25 mouse cellular contexts compared by ENCODE assay signal in the genomic region with DNA sequence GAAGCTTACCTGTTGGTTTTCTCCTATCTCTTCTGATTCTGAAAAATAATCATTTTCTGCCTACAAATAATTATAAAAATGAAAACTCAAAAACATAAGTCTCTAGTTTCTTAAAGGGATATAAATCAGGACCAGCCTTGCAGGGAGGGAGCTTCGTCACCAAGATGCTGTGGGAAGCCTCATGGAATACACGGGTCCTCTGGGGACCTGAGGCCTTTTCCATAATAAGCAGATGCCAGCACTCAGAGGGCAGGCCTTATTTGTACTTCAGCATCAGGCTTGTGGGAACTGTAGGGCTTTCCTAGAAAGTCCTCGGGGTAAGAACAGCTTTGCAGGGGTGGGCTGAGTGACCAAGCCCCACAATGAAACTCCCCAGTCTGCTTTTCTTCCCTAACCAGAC. TPM values are rescaled to one million over a fixed set of nuclear protein-coding genes. Genes with fewer than 3 reads are reported as not detected.
DNase-seq lines count a peak whose midpoint lies in the region; ATAC-seq and TF ChIP-seq lines count a peak whose summit lies in the region.
"Had no signal": no experiment of that assay in that cellular context is flagged by ENCODE, and none has a peak within 500 bp of the region (broad histone marks: within the 10 kb centered on the region; RNA-seq: fewer than 3 reads in every experiment).

No protein-coding gene starts in this region.

- H3K36me3 ChIP-seq in embryonic facial prominence, embryonic 14.5 days (ENCODE audit: control insufficient read depth, insufficient read depth, low read length): no peaks in the 10 kb centered on the region
- no peaks in the 10 kb centered on the region; the same call in 1 of the 2 replicates for H3K36me3 ChIP-seq in embryonic facial prominence, embryonic 10.5 days (replicated peaks)
- H3K36me3 ChIP-seq in liver, postnatal 0 days (replicated peaks; ENCODE audit: insufficient read depth, low read length): no peaks in the 10 kb centered on the region
- no peaks in the 10 kb centered on the region for H3K36me3 ChIP-seq in forebrain, embryonic 11.5 days (ENCODE audit: control insufficient read depth, insufficient read depth, low read length)
- H3K36me3 ChIP-seq: hindbrain, embryonic 13.5 days had no signal

- DNase-seq in embryonic facial prominence, embryonic 14.5 days (ENCODE audit: low spot score): peak; percentile 23
- DNase-seq in embryonic facial prominence, embryonic 10.5 days (ENCODE audit: low spot score): no peak
- DNase-seq in 3134 (ENCODE audit: extremely low read depth, insufficient read length, low spot score) (peak; percentile 19), NIH3T3 (ENCODE audit: low read depth) (peak; percentile 66)
- peak; percentile 12 for DNase-seq in induced T-regulatory cell, adult 2 months (ENCODE audit: low read depth)
- DNase-seq in liver, postnatal 0 days: no peak
- no peak for DNase-seq in forebrain, embryonic 11.5 days (ENCODE audit: low spot score)
- no peak for DNase-seq in kidney, postnatal 14 days
- DNase-seq: adrenal gland, postnatal 10 days; cerebellum, adult 11 months; cerebellum, adult 2 months; cerebellum, adult 9-11 months; cerebellum, postnatal 25 days; forebrain, postnatal 0 days; gastrocnemius, postnatal 10 days; gastrocnemius, postnatal 36 days; kidney, adult 2 months had no signal

- no peak for ATAC-seq in embryonic facial prominence, embryonic 14.5 days (ENCODE audit: low read depth)
- no peak for ATAC-seq in liver, postnatal 0 days
- no peak for ATAC-seq in forebrain, embryonic 11.5 days (replicated peaks; ENCODE audit: low FRiP score)
- ATAC-seq: forebrain, embryonic 13.5 days; forebrain, postnatal 0 days; hindbrain, embryonic 16.5 days; intestine, embryonic 16.5 days; Patski had no signal

- H3K4me3 ChIP-seq in embryonic facial prominence, embryonic 14.5 days (ENCODE audit: low read depth, low read length): no peak overlapping the region
- H3K4me3 ChIP-seq in embryonic facial prominence, embryonic 10.5 days: no peak overlapping the region
- H3K4me3 ChIP-seq in liver, postnatal 0 days (ENCODE audit: low read depth, low read length): no peak overlapping the region
- H3K4me3 ChIP-seq in forebrain, embryonic 11.5 days (ENCODE audit: low read depth, low read length): no peak overlapping the region
- H3K4me3 ChIP-seq: embryonic facial prominence, embryonic 13.5 days; forebrain, embryonic 13.5 days; hindbrain, embryonic 10.5 days; hindbrain, embryonic 13.5 days had no signal

- H3K9ac ChIP-seq in embryonic facial prominence, embryonic 14.5 days (ENCODE audit: low read depth, low read length): no peak overlapping the region
- H3K9ac ChIP-seq in liver, postnatal 0 days (replicated peaks): no peak overlapping the region
- no peak overlapping the region for H3K9ac ChIP-seq in forebrain, embryonic 11.5 days (ENCODE audit: low read length)
- H3K9ac ChIP-seq: embryonic facial prominence, embryonic 13.5 days; forebrain, embryonic 13.5 days; forebrain, postnatal 0 days; hindbrain, embryonic 13.5 days had no signal

- H3K4me1 ChIP-seq in embryonic facial prominence, embryonic 14.5 days (ENCODE audit: control insufficient read depth, insufficient read depth, low read length): no peaks in the 10 kb centered on the region
- H3K4me1 ChIP-seq in embryonic facial prominence, embryonic 10.5 days: 0 out of 2 replicates have a peak, but pooled peaks cover 3% of the 10 kb centered on the region
- H3K4me1 ChIP-seq in liver, postnatal 0 days (ENCODE audit: insufficient read depth): 0 out of 2 replicates have a peak, but pooled peaks cover 3% of the 10 kb centered on the region
- H3K4me1 ChIP-seq in forebrain, embryonic 11.5 days (replicated peaks; ENCODE audit: control insufficient read depth, insufficient read depth, low read length): no peaks in the 10 kb centered on the region
- H3K4me1 ChIP-seq: embryonic facial prominence, embryonic 13.5 days; forebrain, embryonic 13.5 days had no signal

- no peak for TF ChIP-seq CTCF in liver, postnatal 0 days (IDR thresholded peaks at IDR 0.05; ENCODE audit: low read depth)

- H3K27ac ChIP-seq in embryonic facial prominence, embryonic 14.5 days (replicated peaks; ENCODE audit: low read depth, low read length): no peak overlapping the region
- no peak overlapping the region for H3K27ac ChIP-seq in embryonic facial prominence, embryonic 10.5 days (replicated peaks)
- no peak overlapping the region for H3K27ac ChIP-seq in liver, postnatal 0 days (ENCODE audit: low read depth)
- no peak overlapping the region for H3K27ac ChIP-seq in forebrain, embryonic 11.5 days (ENCODE audit: low read depth, low read length)
- H3K27ac ChIP-seq: embryonic facial prominence, embryonic 13.5 days; forebrain, embryonic 13.5 days; hindbrain, embryonic 10.5 days; hindbrain, embryonic 13.5 days had no signal

- 44% methylated on average over 3 of the region's 3 CpGs for WGBS in embryonic facial prominence, embryonic 14.5 days
- 54% methylated on average over 3 of the region's 3 CpGs for WGBS in embryonic facial prominence, embryonic 10.5 days
- 63% methylated on average over 3 of the region's 3 CpGs for WGBS in liver, postnatal 0 days (ENCODE audit: insufficient replicate concordance)
- 50% methylated on average over 3 of the region's 3 CpGs for WGBS in forebrain, embryonic 11.5 days

- no peaks in the 10 kb centered on the region for H3K9me3 ChIP-seq in embryonic facial prominence, embryonic 14.5 days (ENCODE audit: control insufficient read depth, low read length)
- 0 out of 2 replicates have a peak, but pooled peaks cover 5% of the 10 kb centered on the region for H3K9me3 ChIP-seq in embryonic facial prominence, embryonic 10.5 days
- H3K9me3 ChIP-seq in liver, postnatal 0 days (ENCODE audit: low read length): no peaks in the 10 kb centered on the region
- no peaks in the 10 kb centered on the region; the same call in 1 of the 2 replicates for H3K9me3 ChIP-seq in forebrain, embryonic 11.5 days (ENCODE audit: control insufficient read depth, low read length)
- H3K9me3 ChIP-seq: hindbrain, embryonic 10.5 days; hindbrain, embryonic 13.5 days had no signal

- H3K4me2 ChIP-seq in embryonic facial prominence, embryonic 14.5 days (ENCODE audit: low read depth, low read length): no peak overlapping the region
- H3K4me2 ChIP-seq in liver, postnatal 0 days (ENCODE audit: low read depth, low read length): no peak overlapping the region
- no peak overlapping the region for H3K4me2 ChIP-seq in forebrain, embryonic 11.5 days (ENCODE audit: low read depth, low read length, severe bottlenecking)
- H3K4me2 ChIP-seq: embryonic facial prominence, embryonic 13.5 days; forebrain, embryonic 13.5 days; heart, embryonic 11.5 days; hindbrain, embryonic 13.5 days had no signal

- no peak for TF ChIP-seq EP300 in liver, postnatal 0 days (IDR thresholded peaks at IDR 0.05; ENCODE audit: low read depth)

- H3K27me3 ChIP-seq in embryonic facial prominence, embryonic 14.5 days (replicated peaks; ENCODE audit: control insufficient read depth, insufficient read depth, low read length): no peaks in the 10 kb centered on the region
- no peaks in the 10 kb centered on the region for H3K27me3 ChIP-seq in embryonic facial prominence, embryonic 10.5 days (replicated peaks; ENCODE audit: low read depth, poor library complexity, severe bottlenecking)
- no peaks in the 10 kb centered on the region for H3K27me3 ChIP-seq in liver, postnatal 0 days (ENCODE audit: insufficient read depth, low read length)
- H3K27me3 ChIP-seq in forebrain, embryonic 11.5 days (ENCODE audit: control insufficient read depth, insufficient read depth, low read length): no peaks in the 10 kb centered on the region
- H3K27me3 ChIP-seq: embryonic facial prominence, embryonic 13.5 days; forebrain, embryonic 13.5 days; hindbrain, embryonic 13.5 days; Patski had no signal

RNA-seq across cellular contexts. Expression of a gene that starts 20.1 kb away (rescaled TPM):
- polyA plus RNA-seq in embryonic facial prominence, embryonic 14.5 days (2014; fragmentation: Nextera tagmentation; extraction: Ambion mirVana): 3.2 and 5.0 TPM in 2 replicates
- polyA plus RNA-seq in embryonic facial prominence, embryonic 10.5 days (2016; fragmentation: Nextera tagmentation; extraction: Ambion mirVana): 2.2 and 2.8 TPM in 2 replicates
- polyA plus RNA-seq in liver, postnatal 0 days (2015; fragmentation: Nextera tagmentation; extraction: Ambion mirVana): 0.20 and 0.25 TPM in 2 replicates
- 2.7 and 4.0 TPM in 2 replicates for polyA plus RNA-seq in forebrain, embryonic 11.5 days (2014; fragmentation: Nextera tagmentation; extraction: Ambion mirVana)

Comparison
In these comparisons a context has a peak if more than half of its experiments do, and no peak if none do; other contexts are left out.
1. DNase-seq: peak in embryonic facial prominence, embryonic 14.5 days (single experiment), 3134 (single experiment), NIH3T3 (single experiment) and induced T-regulatory cell, adult 2 months (single experiment); none in embryonic facial prominence, embryonic 10.5 days (single experiment), liver, postnatal 0 days (single experiment), forebrain, embryonic 11.5 days (single experiment) and kidney, postnatal 14 days (single experiment).